Mouse (Mus musculus): Measurements from ENCODE around the gene Gm4907. TPM values are rescaled to one million over a fixed set of nuclear protein-coding genes. Genes with fewer than 3 reads are reported as not detected.
"Not testable (repeated sequence)": the region's sequence is repeated elsewhere in the genome, so short reads cannot be mapped to it uniquely, and the experiment has no call there.

The Gm4907 gene
- not detected in 2 replicates for polyA plus RNA-seq (2014; fragmentation: Nextera tagmentation; extraction: Ambion mirVana)

DNA sequence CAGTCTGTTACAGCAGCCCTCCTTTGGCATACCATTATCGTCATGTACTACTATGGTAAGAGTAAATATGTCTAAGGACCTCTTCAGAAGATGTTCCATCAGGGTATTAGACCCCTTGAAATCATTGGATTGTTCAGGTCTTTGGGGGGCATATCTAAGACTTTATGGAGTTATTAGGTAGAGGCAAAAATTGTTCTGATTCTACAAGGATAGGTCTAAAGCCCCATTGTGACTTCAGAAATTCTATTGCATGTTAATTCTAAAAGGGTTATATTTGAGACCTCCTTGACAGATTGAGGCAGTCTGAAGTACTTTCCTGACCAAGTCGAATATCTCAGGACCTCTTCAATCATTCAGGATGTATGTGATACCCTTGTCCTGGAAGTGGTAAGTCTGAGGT lies at the start of gene Gm4907:
Gene Gm4907 (plus strand): TSS at position 301 of the 400 bp plus-strand sequence.
- not testable (repeated sequence) for H3K4me2 ChIP-seq (ENCODE audit: low read depth, severe bottlenecking); H3K9me3 ChIP-seq (ENCODE audit: control insufficient read depth, low read length); H3K4me3 ChIP-seq (ENCODE audit: low read depth, low read length); ATAC-seq (ENCODE audit: insufficient number of reproducible peaks, low FRiP score, low TSS enrichment, low read depth); H3K27ac ChIP-seq (replicated peaks; ENCODE audit: low read depth, low read length); H3K36me3 ChIP-seq (ENCODE audit: control insufficient read depth, insufficient read depth, low read length); H3K27me3 ChIP-seq (ENCODE audit: control insufficient read depth, insufficient read depth, low read length); H3K4me1 ChIP-seq (ENCODE audit: control insufficient read depth, insufficient read depth, low read length); DNase-seq (ENCODE audit: low spot score); H3K9ac ChIP-seq (ENCODE audit: low read length)
- 80% methylated on average over 2 of the region's 2 CpGs for WGBS

DNA sequence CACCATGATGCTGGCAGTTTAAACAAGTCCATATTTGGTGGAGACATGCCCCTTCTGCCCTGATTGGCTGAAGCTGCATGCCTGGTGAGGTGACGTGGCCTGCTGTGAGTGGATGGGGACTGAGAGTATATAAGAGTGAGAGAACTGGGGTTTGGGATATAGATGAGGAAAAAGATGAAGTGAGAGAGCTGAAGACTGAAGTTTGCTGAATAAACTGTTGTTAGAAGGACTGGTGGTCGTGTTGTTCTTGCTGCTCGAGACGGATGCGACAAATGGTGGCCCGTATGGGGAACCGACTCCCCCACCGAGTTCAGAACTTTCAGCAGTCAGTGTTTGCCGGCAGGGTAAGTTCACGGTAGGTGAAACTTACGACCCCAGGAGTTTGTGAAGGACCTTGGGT lies 48.6 kb upstream of the Gm4907 start:
- not testable (repeated sequence) for H3K9me3 ChIP-seq (ENCODE audit: control insufficient read depth, low read length); H3K4me3 ChIP-seq (ENCODE audit: low read depth, low read length); DNase-seq (ENCODE audit: low spot score); H3K9ac ChIP-seq (ENCODE audit: low read length); H3K4me1 ChIP-seq (ENCODE audit: control insufficient read depth, insufficient read depth, low read length); H3K36me3 ChIP-seq (ENCODE audit: control insufficient read depth, insufficient read depth, low read length); H3K27me3 ChIP-seq (ENCODE audit: control insufficient read depth, insufficient read depth, low read length); H3K27ac ChIP-seq (replicated peaks; ENCODE audit: low read depth, low read length); H3K4me2 ChIP-seq (ENCODE audit: low read depth, severe bottlenecking); ATAC-seq (ENCODE audit: insufficient number of reproducible peaks, low FRiP score, low TSS enrichment, low read depth)
- WGBS, result 91% methylated on average over 11 of the region's 11 CpGs

DNA sequence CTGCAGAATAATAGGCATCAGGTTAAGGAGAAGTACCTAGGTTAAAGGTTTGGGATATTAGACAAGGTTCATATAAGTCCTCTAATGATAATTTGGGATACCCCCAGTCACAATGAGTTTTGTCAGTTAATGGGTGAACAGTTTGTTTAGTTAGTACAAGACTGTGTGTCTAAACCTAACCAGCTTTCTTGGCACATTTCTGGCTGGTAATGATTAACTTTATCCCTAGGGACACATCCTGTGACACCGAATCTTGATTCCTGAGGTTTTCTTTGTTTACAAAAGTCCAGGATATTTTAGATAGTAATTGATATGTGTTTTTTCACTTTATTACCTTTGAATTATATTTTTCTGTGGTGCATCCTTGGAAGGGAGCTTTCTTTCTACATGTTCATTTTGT lies 41.4 kb upstream of the Gm4907 start:
- no peak overlapping the region for H3K27ac ChIP-seq (replicated peaks; ENCODE audit: low read depth, low read length)
- no peak overlapping the region for H3K4me2 ChIP-seq (ENCODE audit: low read depth, severe bottlenecking)
- no peak for ATAC-seq (ENCODE audit: insufficient number of reproducible peaks, low FRiP score, low TSS enrichment, low read depth)
- H3K4me3 ChIP-seq (ENCODE audit: low read depth, low read length), result no peak overlapping the region
- WGBS, result 79% methylated on average over 1 of the region's 1 CpGs
- no peak overlapping the region for H3K9ac ChIP-seq (ENCODE audit: low read length)
- no peaks in the 10 kb centered on the region for H3K36me3 ChIP-seq (ENCODE audit: control insufficient read depth, insufficient read depth, low read length)
- no peaks in the 10 kb centered on the region for H3K27me3 ChIP-seq (ENCODE audit: control insufficient read depth, insufficient read depth, low read length)
- H3K4me1 ChIP-seq (ENCODE audit: control insufficient read depth, insufficient read depth, low read length), result no peaks in the 10 kb centered on the region
- H3K9me3 ChIP-seq (ENCODE audit: control insufficient read depth, low read length), result no peaks in the 10 kb centered on the region
- DNase-seq (ENCODE audit: low spot score), result no peak

DNA sequence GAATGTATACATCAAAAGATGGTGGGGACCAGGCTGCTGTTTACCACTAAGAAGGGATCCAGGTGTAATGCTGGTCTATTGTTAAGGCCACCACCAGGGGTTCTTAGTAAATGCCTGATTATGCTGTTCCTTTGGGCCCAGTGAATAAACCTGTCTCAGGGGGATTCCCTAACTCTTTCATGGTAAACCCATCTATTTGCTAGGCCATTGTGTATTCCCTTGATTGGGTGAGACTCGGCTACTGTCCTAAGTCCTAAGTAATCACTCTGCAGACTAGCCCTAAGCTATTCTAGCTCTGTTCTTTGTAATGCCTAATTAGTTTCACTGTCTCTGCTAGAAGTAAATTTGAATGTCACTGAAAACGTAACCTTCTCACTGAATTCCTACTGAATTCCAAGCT lies 71.8 kb downstream of the Gm4907 start:
- H3K9ac ChIP-seq (ENCODE audit: low read length), result no peak overlapping the region
- H3K27ac ChIP-seq (replicated peaks; ENCODE audit: low read depth, low read length), result no peak overlapping the region
- ATAC-seq (ENCODE audit: insufficient number of reproducible peaks, low FRiP score, low TSS enrichment, low read depth) (no peak), DNase-seq (ENCODE audit: low spot score) (no peak)
- WGBS, result 74% methylated on average over 2 of the region's 2 CpGs
- H3K4me1 ChIP-seq (ENCODE audit: control insufficient read depth, insufficient read depth, low read length), result no peaks in the 10 kb centered on the region
- H3K9me3 ChIP-seq (ENCODE audit: control insufficient read depth, low read length), result no peaks in the 10 kb centered on the region
- H3K4me3 ChIP-seq (ENCODE audit: low read depth, low read length), result no peak overlapping the region
- H3K36me3 ChIP-seq (ENCODE audit: control insufficient read depth, insufficient read depth, low read length), result no peaks in the 10 kb centered on the region
- no peak overlapping the region for H3K4me2 ChIP-seq (ENCODE audit: low read depth, severe bottlenecking)
- H3K27me3 ChIP-seq (ENCODE audit: control insufficient read depth, insufficient read depth, low read length), result no peaks in the 10 kb centered on the region

Other genes with a start within 250 kb of the Gm4907 start
- 4.2 and 4.4 TPM in 2 replicates for gene Wdr44, start 189.5 kb upstream of the Gm4907 start, polyA plus RNA-seq (2014; fragmentation: Nextera tagmentation; extraction: Ambion mirVana)
- not detected in 2 replicates for gene Gm4985, start 76.4 kb downstream of the Gm4907 start, polyA plus RNA-seq (2014; fragmentation: Nextera tagmentation; extraction: Ambion mirVana)